8 mouse cellular contexts compared by ENCODE assay signal in the genomic region with DNA sequence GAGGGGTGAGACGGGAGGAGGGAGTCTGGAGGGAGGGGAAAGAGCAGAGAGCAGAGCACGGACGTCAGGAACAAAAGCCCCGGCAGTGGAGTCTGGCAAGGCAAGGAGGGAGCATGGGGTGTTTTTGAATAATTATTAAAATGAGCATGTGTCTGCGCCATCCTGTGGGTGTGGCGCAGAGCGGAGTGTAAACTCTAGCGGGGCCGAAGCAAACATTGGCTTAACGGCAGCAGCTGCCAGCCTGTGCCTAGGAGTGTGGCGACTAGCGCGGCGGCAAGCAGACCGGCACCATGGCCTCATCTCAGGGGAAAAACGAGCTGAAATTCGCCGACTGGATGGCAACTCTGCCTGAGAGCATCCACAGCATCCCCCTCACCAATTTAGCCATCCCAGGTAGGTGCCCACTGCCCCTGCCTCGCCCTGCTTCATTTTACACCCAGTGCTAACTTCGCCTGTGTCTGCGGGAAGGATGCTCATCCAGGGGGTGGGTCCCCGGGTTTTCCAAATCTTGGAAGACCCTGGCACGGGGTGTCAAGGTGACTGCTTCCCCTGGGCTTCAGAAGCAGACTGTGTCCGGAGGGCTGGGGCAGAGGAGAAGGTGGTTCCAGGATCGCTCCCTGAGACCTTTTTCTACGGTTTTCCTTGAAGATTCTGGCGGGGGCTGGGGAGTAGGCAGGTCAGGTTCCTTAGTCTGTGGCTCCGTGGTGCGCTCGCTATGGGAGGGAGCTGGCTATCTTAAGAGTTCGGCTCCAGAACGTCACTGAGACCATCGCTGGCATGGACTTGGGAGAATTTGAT. TPM values are rescaled to one million over a fixed set of nuclear protein-coding genes. Genes with fewer than 3 reads are reported as not detected.
DNase-seq lines count a peak whose midpoint lies in the region; ATAC-seq and TF ChIP-seq lines count a peak whose summit lies in the region.

A gene (plus strand): TSS at position 69 of the 798 bp plus-strand sequence.

- H3K36me3 ChIP-seq in CH12.LX (replicated peaks in 1 of 2; ENCODE audit: control insufficient read depth in 1 of 2, insufficient read depth in 1 of 2, low read length in 1 of 2): no peaks in the 10 kb centered on the region
- no peaks in the 10 kb centered on the region for H3K36me3 ChIP-seq in embryonic facial prominence, embryonic 11.5 days (replicated peaks; ENCODE audit: control insufficient read depth, insufficient read depth, low read depth, low read length)
- no peaks in the 10 kb centered on the region for H3K36me3 ChIP-seq in hindbrain, embryonic 16.5 days (ENCODE audit: control insufficient read depth, insufficient read depth, low read length)
- no peaks in the 10 kb centered on the region for H3K36me3 ChIP-seq in midbrain, embryonic 15.5 days (replicated peaks)

- H3K27me3 ChIP-seq in CH12.LX (replicated peaks): no peaks in the 10 kb centered on the region
- no peaks in the 10 kb centered on the region for H3K27me3 ChIP-seq in embryonic facial prominence, embryonic 11.5 days (ENCODE audit: control insufficient read depth, insufficient read depth, low read length)
- H3K27me3 ChIP-seq in hindbrain, embryonic 16.5 days (replicated peaks; ENCODE audit: control insufficient read depth, insufficient read depth, low read length): no peaks in the 10 kb centered on the region
- H3K27me3 ChIP-seq in midbrain, embryonic 15.5 days (replicated peaks): no peaks in the 10 kb centered on the region

- peak; percentile 94 for ATAC-seq in embryonic facial prominence, embryonic 11.5 days (replicated peaks; ENCODE audit: insufficient number of reproducible peaks, low FRiP score, low TSS enrichment, low read depth)
- peak; percentile 91 for ATAC-seq in hindbrain, embryonic 16.5 days
- peak; percentile 95 for ATAC-seq in midbrain, embryonic 15.5 days (replicated peaks)
- no peak for ATAC-seq in granulocyte monocyte progenitor cell, adult 5-6 weeks (replicated peaks; ENCODE audit: poor library complexity, severe bottlenecking)

- 0% methylated on average over 33 of the region's 33 CpGs for WGBS in embryonic facial prominence, embryonic 11.5 days
- WGBS in hindbrain, embryonic 16.5 days: 0% methylated on average over 33 of the region's 33 CpGs
- WGBS in midbrain, embryonic 15.5 days: under 1% methylated on average over 33 of the region's 33 CpGs

- no peak for DNase-seq in CH12.LX (ENCODE audit: extremely low read depth)
- DNase-seq in adrenal gland, adult 8-10 months: peak; percentile 4
- DNase-seq in embryonic facial prominence, embryonic 11.5 days (ENCODE audit: low spot score): peak; percentile 66
- DNase-seq in layer of hippocampus, postnatal 36 days: peak; percentile 41 to 45
- DNase-seq in testis, postnatal 10 days (ENCODE audit: low spot score): no peak

- dilution Hi-C loops in CH12.LX (cut with MboI; ENCODE audit: extremely low pct_ligation_motif_present, extremely low pct_unique_long_range_greater_than_20kb, low sequenced_read_pairs): no loop called here

- no peak within 1 kb of the TSS for H3K27ac ChIP-seq in CH12.LX (ENCODE audit: insufficient read depth, low read depth)
- no peak within 1 kb of the TSS for H3K27ac ChIP-seq in embryonic facial prominence, embryonic 11.5 days (replicated peaks; ENCODE audit: low read depth, low read length)
- peak within 1 kb of the TSS; percentile 74 for H3K27ac ChIP-seq in hindbrain, embryonic 16.5 days (ENCODE audit: low read depth, low read length)
- peak within 1 kb of the TSS; percentile 77 for H3K27ac ChIP-seq in midbrain, embryonic 15.5 days

- H3K79me2 ChIP-seq in CH12.LX (replicated peaks; ENCODE audit: control insufficient read depth, extremely low read depth, insufficient read depth, poor library complexity, severe bottlenecking): no peaks in the 10 kb centered on the region

- peak within 1 kb of the TSS; percentile 71 for H3K4me2 ChIP-seq in CH12.LX (ENCODE audit: insufficient read depth, low read depth, poor library complexity, severe bottlenecking)
- H3K4me2 ChIP-seq in embryonic facial prominence, embryonic 11.5 days (ENCODE audit: low read depth, low read length): peak within 1 kb of the TSS; percentile 80
- peak within 1 kb of the TSS; percentile 69 for H3K4me2 ChIP-seq in hindbrain, embryonic 16.5 days (ENCODE audit: low read length)
- H3K4me2 ChIP-seq in midbrain, embryonic 15.5 days: peak within 1 kb of the TSS; percentile 61

- no peak for TF ChIP-seq CTCF in CH12.LX (conservative IDR thresholded peaks at IDR 0.05 in 1 of 2, IDR thresholded peaks at IDR 0.05 in 1 of 2; ENCODE audit: low read depth in 2 of 2, low read length in 2 of 2)

- TF ChIP-seq EP300 in CH12.LX (IDR thresholded peaks at IDR 0.05; ENCODE audit: low read length): no peak

- peak within 1 kb of the TSS in 1 of 3 experiments; percentile 39 for H3K4me3 ChIP-seq in CH12.LX (replicated peaks in 1 of 3; ENCODE audit: low read depth in 2 of 3, low read length in 2 of 3, poor library complexity in 1 of 3)
- H3K4me3 ChIP-seq in embryonic facial prominence, embryonic 11.5 days (ENCODE audit: low read depth, low read length): peak within 1 kb of the TSS; percentile 44
- H3K4me3 ChIP-seq in hindbrain, embryonic 16.5 days (ENCODE audit: low read length): peak within 1 kb of the TSS; percentile 60
- H3K4me3 ChIP-seq in midbrain, embryonic 15.5 days: peak within 1 kb of the TSS; percentile 61

- in situ Hi-C loops in CH12.LX (cut with MboI; ENCODE audit: low pct_ligation_motif_present, low pct_unique_long_range_greater_than_20kb, low sequenced_read_pairs): no loop called here

- peaks cover 0 to 4% of the 10 kb centered on the region in 2 experiments; a peak in 2 of 4 replicates for H3K4me1 ChIP-seq in CH12.LX (ENCODE audit: control insufficient read depth in 1 of 2, insufficient read depth in 2 of 2)
- H3K4me1 ChIP-seq in embryonic facial prominence, embryonic 11.5 days (ENCODE audit: control insufficient read depth, insufficient read depth, low read length): no peaks in the 10 kb centered on the region
- peaks cover 6% of the 10 kb centered on the region for H3K4me1 ChIP-seq in hindbrain, embryonic 16.5 days (ENCODE audit: control insufficient read depth, insufficient read depth, low read depth, low read length)
- peaks cover 20% of the 10 kb centered on the region for H3K4me1 ChIP-seq in midbrain, embryonic 15.5 days

- TF ChIP-seq RAD21 in CH12.LX (IDR thresholded peaks at IDR 0.05; ENCODE audit: low read depth, low read length): no peak

- H3K9me3 ChIP-seq in CH12.LX (replicated peaks; ENCODE audit: low read length): no peaks in the 10 kb centered on the region
- H3K9me3 ChIP-seq in embryonic facial prominence, embryonic 11.5 days (replicated peaks; ENCODE audit: control insufficient read depth, low read length): no peaks in the 10 kb centered on the region
- no peaks in the 10 kb centered on the region for H3K9me3 ChIP-seq in hindbrain, embryonic 16.5 days (ENCODE audit: control insufficient read depth, low read length)
- no peaks in the 10 kb centered on the region for H3K9me3 ChIP-seq in midbrain, embryonic 15.5 days

- no peak for TF ChIP-seq POLR2A in CH12.LX (IDR thresholded peaks at IDR 0.05; ENCODE audit: low read depth, low read length)

- 0 out of 2 replicates have a peak within 1 kb of the TSS, but pooled peaks have one; percentile 6 for H3K9ac ChIP-seq in CH12.LX (ENCODE audit: insufficient read depth, low read depth)
- H3K9ac ChIP-seq in embryonic facial prominence, embryonic 11.5 days (replicated peaks; ENCODE audit: low read length): peak within 1 kb of the TSS; percentile 22
- H3K9ac ChIP-seq in hindbrain, embryonic 16.5 days (ENCODE audit: low read depth, low read length): peak within 1 kb of the TSS; percentile 78
- H3K9ac ChIP-seq in midbrain, embryonic 15.5 days: peak within 1 kb of the TSS; percentile 81

TF ChIP-seq in CH12.LX, 34 proteins besides CTCF, POLR2A, EP300 and RAD21:
- TF ChIP-seq HCFC1 (IDR thresholded peaks at IDR 0.05; ENCODE audit: low read depth, low read length): no peak

RNA-seq across cellular contexts. Expression of the gene that starts here (rescaled TPM):
- 0.08 TPM in 2 replicates for total RNA-seq in CH12.LX (2012; rRNA removed)
- not detected in 2 replicates for total RNA-seq in CH12.LX (2014; rRNA removed)
- not detected in 2 replicates for polyA plus RNA-seq in CH12.LX (2012; ENCODE audit: insufficient read length, low read depth)
- total RNA-seq in adrenal gland, adult 8-10 months (2022): 1 to 10 TPM; 3.1 to 6.3 (median 4.6) TPM
- 3.6 and 5.1 TPM in 2 replicates for polyA plus RNA-seq in embryonic facial prominence, embryonic 11.5 days (2014; fragmentation: Nextera tagmentation; extraction: Ambion mirVana)
- 86.5 and 99.7 TPM in 2 replicates for polyA plus RNA-seq in hindbrain, embryonic 16.5 days (2015; fragmentation: Nextera tagmentation; extraction: Ambion mirVana)
- 10 to 100 TPM; 21.5 to 23.2 TPM for total RNA-seq in layer of hippocampus, postnatal 36 days (2021)
- polyA plus RNA-seq in midbrain, embryonic 15.5 days (2015; fragmentation: Nextera tagmentation; extraction: Ambion mirVana): 88.5 and 98.9 TPM in 2 replicates
- not detected in 2 replicates for total RNA-seq in granulocyte monocyte progenitor cell, adult 5-6 weeks (2014; fragmentation: Nextera tagmentation)
- total RNA-seq in granulocyte monocyte progenitor cell, adult 5-6 weeks (2017): not detected in 2 replicates

Comparison
In these comparisons a context has a peak if more than half of its experiments do, and no peak if none do; other contexts are left out.
1. RNA of the gene that starts here (polyA plus RNA-seq): 86.5 to 99.7 TPM in hindbrain, embryonic 16.5 days and 88.5 to 98.9 TPM in midbrain, embryonic 15.5 days; 3.6 to 5.1 TPM in embryonic facial prominence, embryonic 11.5 days and not detected in CH12.LX; every median in the first group is over 10 times any median in the second.
2. DNase-seq: peak in adrenal gland, adult 8-10 months (single experiment), embryonic facial prominence, embryonic 11.5 days (single experiment) and layer of hippocampus, postnatal 36 days (2 of 2); none in CH12.LX (single experiment) and testis, postnatal 10 days (single experiment).
3. H3K27ac ChIP-seq: peak in hindbrain, embryonic 16.5 days (single experiment) and midbrain, embryonic 15.5 days (single experiment); none in CH12.LX (single experiment) and embryonic facial prominence, embryonic 11.5 days (single experiment).
4. H3K9ac ChIP-seq: peak in every context shown above with its lines; median percentile 81 in midbrain, embryonic 15.5 days; 78 in hindbrain, embryonic 16.5 days; 22 in embryonic facial prominence, embryonic 11.5 days; 6 in CH12.LX.
5. Peak in every context shown above with its lines, with median percentiles within 50 percentile points of each other: H3K4me2 ChIP-seq.